Mouse (Mus musculus) spleen, postnatal 36 days (tissue): Measurements from ENCODE around the gene Ezh1.

Experiments
- DNase-seq, 2 experiments: peaks; one replicate each; pipeline ENCODE4 v3.0.0; 2022; ENCODE audit warnings: low spot score in 2 of 2, mixed read lengths in 1 of 2

Gene Ezh1

GRCm38 (mm10) chr11:101226065-101226701 is at the start of gene Ezh1:
Gene Ezh1 (minus strand): TSS chr11:101226463.
- DNase-seq = peak; percentile 91 to 94

DNA sequence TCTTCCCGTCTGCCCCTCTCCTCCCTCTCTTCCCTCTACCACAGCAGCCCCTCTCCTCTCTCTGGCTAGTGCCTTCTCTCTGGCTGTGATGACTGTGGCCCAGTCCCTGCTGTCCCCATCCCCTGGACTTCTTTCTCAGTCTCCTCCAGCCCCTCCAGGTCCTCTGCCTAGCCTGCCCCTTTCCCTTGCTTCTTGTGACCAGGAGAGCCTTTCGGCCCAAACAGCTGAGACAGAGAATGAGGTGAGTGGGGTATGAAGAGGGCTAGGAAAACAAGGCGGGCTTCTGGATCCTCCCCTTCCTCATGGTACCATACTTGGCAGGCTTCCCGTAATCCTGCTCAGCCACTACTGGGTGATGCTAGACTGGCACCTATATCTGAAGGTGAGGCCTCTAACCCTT is 49.0 kb upstream of the Ezh1 start:
- DNase-seq = no peak

DNA sequence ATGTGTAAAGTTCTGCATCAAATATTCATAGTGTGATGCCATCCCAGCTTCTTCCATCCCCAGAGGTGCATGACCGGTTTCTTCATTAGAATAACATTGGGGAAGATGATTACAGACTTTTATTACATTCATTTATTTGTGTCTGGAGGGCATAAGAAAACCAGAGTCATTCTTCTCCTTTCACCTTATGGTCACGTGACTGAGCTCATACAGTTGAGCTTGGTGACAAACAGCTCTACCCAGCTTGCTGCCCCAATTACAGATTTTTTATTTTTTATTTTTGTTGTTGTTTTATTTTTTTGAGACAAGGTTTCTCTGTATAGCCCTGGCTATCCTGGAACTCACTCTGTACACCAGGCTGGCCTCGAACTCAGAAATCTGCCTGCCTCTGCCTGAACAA is 46.2 kb upstream of the Ezh1 start:
- no peak for DNase-seq

DNA sequence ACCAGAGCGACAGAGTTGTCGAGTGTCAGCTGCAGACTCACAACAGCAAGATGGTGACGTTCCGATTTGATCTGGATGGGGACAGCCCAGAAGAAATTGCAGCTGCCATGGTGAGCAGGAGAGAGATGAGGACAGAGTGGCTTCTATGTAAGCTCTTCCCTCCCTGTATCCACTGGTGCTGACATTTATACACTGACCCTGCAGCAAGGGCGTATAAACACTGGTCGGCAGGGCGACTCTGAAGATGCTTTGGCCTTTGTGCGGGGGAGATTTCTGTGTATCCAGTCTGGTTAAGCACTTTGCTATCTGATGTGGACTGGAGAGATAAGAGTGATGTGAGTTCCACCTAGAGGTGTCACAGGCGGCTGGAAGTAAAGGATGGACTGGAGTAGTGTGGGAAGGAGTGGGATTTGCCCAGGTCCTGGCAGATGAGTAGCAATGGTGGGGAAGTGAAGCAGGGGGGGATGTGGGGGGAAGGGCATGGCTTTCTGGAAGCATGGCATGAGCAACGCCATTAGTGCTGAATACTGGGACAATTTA is 43.4 kb upstream of the Ezh1 start:
- DNase-seq = no peak

GRCm38 (mm10) chr11:101265906-101266305 is 39.6 kb upstream of the Ezh1 start:
- DNase-seq = no peak

DNA sequence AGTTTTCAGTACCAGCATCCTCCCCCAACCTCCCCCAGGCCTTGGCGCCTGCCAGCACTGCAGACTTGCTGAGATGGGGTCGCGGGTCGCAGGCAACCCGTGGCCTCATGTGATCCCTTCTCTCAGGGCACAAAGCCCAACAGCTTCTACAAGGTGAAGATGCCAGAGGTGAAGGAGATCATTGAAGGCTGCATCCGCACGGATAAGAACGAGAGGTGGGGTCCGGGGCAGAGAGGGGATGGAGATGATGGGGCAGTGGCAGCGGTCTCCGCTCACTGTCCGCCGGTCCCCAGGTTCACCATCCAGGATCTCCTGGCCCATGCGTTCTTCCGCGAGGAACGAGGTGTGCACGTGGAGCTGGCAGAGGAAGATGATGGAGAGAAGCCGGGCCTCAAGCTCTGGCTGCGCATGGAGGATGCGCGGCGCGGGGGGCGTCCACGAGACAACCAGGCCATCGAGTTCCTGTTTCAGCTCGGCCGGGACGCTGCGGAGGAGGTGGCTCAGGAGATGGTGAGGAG is 38.8 kb upstream of the Ezh1 start:
- no peak for DNase-seq

- no peak for DNase-seq
These were observed 37.7 kb upstream of the Ezh1 start for GRCm38 (mm10) chr11:101263989-101264280.

DNA sequence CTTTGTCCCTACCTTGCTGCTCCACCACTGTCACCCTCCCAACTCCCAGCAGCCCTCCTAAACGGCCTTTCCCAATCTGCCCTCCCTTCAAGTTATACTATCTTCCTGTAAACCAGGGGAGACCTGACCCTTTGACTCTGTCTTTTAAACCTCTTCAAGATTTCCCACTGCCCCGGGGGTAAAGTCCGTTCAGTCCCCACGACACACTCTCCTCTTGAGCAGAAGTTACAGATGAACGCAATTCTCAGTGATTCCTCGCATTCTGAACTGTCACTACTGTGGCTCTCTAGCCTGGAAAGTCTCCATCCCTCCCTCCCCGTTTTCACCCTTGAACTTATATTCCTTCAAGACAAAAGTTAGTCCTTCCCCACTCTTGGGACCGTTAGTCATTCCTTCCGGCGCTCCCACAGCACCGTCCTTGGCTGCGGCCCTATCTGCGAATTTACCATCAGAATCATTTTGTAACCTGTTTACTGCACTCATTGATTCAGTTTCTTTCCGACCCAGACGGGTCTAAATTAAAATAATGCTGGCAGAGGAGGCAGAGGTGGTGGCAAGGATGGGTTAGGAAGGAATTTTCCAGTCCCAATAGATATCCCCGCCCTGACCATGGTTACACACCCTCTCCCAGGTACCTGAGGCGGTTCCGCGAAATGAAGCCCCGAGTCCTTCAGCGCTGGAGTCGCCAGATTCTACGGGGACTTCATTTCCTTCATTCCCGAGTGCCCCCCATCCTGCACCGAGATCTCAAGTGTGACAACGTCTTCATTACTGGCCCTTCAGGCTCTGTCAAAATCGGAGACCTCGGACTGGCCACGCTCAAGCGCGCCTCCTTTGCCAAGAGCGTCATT is 37.1 kb upstream of the Ezh1 start:
- DNase-seq = no peak

DNA sequence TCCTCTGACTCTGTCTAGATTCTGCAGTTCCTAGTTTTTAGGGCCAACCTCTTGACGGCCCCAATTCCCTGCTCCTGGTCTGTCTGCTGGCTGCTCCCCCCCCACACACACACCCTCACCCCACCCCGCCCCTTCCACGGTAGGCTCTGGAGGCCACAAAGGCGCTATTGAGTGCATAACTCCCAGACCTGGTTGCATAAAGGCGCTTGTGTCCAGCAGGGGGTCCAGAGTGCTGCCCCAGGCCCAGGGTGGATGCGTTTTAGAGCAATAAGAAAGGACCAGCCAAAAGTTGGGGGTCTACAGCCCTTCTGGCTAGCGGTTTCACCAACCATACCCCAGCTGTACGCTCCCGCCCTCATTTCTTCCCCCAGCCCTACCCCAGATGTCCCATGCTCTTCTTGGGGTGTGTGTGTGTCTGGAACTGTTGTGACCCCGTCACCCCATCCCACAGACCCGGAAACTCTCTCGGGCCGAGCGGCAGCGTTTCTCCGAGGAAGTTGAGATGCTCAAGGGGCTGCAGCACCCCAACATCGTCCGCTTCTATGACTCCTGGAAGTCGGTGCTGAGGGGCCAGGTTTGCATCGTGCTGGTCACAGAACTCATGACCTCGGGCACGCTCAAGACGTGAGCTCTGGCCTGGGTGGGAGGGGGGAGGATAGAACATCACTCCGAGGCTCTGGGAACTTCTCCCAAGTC is 36.2 kb upstream of the Ezh1 start:
- no peak for DNase-seq

- no peak for DNase-seq
These were observed 34.6 kb upstream of the Ezh1 start for GRCm38 (mm10) chr11:101260826-101261380.

GRCm38 (mm10) chr11:101259948-101260825 is 33.9 kb upstream of the Ezh1 start, which contains the start of gene Wnk4:
Gene Wnk4 (plus strand): TSS chr11:101260567.
- peak; percentile 51 to 73 for DNase-seq

GRCm38 (mm10) chr11:101259261-101259712 is 33.0 kb upstream of the Ezh1 start:
- DNase-seq = no peak

- DNase-seq = no peak
These were observed 29.8 kb upstream of the Ezh1 start for GRCm38 (mm10) chr11:101255826-101256775.

GRCm38 (mm10) chr11:101253613-101254389 is 27.5 kb upstream of the Ezh1 start, which contains the start of gene Vps25:
Gene Vps25 (plus strand): TSS chr11:101253707.
- peak; percentile 78 to 81 for DNase-seq

DNA sequence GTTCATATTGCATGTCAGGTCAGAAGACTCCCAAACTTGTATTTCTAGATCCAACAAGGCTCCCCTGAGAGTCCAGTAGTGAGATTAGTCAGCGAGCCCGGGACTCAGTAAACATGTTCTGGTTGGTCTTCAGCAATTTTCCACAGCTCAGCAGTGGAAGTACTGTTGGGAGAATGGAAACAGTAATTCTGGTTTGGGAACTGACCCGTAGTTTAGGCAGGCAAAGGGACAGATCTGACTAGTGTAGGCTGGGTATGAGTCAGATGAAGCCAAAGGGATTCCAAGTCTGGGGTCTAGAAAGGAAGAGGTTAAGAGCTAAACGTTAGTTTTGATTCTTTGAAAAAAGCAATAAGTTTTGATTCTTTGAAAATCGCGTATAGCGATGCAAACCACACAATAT is 26.7 kb upstream of the Ezh1 start:
- DNase-seq = no peak

- DNase-seq = no peak
These were observed 24.8 kb upstream of the Ezh1 start for GRCm38 (mm10) chr11:101251031-101251430.

- peak; percentile 26 to 57 for DNase-seq
These were observed 22.2 kb upstream of the Ezh1 start for GRCm38 (mm10) chr11:101248258-101248994.

DNA sequence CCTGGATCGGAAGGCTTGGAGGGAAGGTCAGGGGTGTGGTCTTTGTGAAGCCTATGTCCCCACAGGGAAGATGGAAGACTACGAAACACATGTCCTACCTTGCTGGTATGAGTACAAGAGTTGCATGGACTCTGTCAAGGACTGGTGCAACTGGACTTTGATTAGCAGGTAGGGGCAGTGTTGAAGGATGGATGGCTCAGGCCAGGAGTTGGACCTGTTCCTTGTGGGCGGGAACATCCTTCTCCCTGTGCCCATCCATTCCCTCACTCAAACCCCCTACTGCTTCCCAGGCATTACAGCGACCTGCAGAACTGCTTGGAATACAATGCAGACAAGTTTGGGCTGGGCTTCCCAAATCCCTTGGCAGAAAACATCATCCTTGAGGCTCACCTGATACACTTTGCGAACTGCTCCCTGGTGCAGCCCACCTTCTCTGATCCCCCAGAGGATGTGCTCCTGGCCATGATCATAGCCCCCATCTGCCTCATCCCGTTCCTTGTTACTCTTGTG is 21.3 kb upstream of the Ezh1 start:
- DNase-seq = no peak
